Mouse (Mus musculus): ENCODE measurements around the gene Wdtc1. TPM values are rescaled to one million over a fixed set of nuclear protein-coding genes. Genes with fewer than 3 reads are reported as not detected.

Gene Wdtc1
- polyA plus RNA-seq, 1 experiment, result 33.3 TPM

GRCm38 (mm10) chr4:133379046-133379347, 25.7 kb upstream of the Wdtc1 start:
- WGBS, result 87% methylated on average over 5 of the region's 5 CpGs
- H3K36me3 ChIP-seq (ENCODE audit: control insufficient read depth, insufficient read depth, low read length), result no peaks in the 10 kb centered on the region; the same call in 1 of the 2 replicates
- TF ChIP-seq POLR2A (IDR thresholded peaks at IDR 0.05; ENCODE audit: low read depth, low read length) (no peak), CTCF (IDR thresholded peaks at IDR 0.05; ENCODE audit: extremely low read depth, insufficient read depth, insufficient read length, insufficient replicate concordance) (no peak)
- no peak for DNase-seq (ENCODE audit: low read depth in 1 of 2, low spot score in 2 of 2)
- no peak overlapping the region for H3K4me3 ChIP-seq (ENCODE audit: extremely low read depth, insufficient read depth, insufficient read length)
- no peaks in the 10 kb centered on the region for H3K27me3 ChIP-seq (ENCODE audit: control insufficient read depth, insufficient read depth, low read length)
- no peak overlapping the region for H3K27ac ChIP-seq (ENCODE audit: insufficient read depth, low read length)
- H3K4me1 ChIP-seq (ENCODE audit: control insufficient read depth, insufficient read depth, insufficient read length), result peaks cover 2% of the 10 kb centered on the region; the same call in 1 of the 2 replicates

DNA sequence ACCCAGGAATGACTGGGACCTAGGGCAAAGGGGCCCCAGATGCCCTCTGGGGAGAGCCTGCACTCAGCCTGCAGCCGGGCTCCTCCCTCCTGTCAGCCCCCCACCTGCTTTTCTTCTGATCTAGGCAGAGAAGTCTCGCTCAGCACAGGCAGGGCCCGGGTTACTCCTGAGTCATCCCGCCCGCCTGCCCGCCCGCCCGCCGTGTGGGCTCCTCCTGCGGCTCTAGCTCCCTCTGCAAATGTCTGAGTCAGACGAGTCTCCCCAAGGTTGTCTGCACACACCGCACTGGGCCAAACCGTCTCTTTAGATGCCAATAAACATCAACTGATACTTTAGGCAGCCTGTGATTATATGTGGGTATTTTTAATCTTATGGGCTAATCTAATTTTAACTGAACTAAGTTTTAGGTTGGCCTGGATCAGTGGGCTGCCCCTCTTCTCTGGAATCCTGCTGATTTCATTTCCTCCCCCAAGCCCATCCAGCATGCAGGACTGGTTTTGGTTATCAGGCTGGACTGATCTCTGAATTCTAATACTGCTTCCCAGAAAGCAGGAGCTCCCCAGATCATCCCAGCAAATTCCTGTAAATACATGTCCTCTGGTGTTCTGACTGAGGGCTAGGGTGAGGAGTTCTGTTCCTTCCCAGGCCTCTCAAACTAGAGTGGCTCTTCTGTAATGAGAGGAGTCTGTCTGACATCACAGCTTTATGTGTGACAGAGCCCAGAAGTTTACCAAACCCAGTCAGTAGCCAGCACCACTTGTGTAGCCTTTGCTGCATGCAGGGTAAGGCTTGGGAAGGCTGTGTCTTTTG, 25.2 kb upstream of the Wdtc1 start:
- Histone ChIP-seq H3K4me1 (ENCODE audit: control insufficient read depth, insufficient read depth, insufficient read length) (peaks cover 3% of the 10 kb centered on the region; the same call in 1 of the 2 replicates), H3K27me3 (ENCODE audit: control insufficient read depth, insufficient read depth, low read length) (no peaks in the 10 kb centered on the region), H3K27ac (ENCODE audit: insufficient read depth, low read length) (0 out of 2 replicates have a peak overlapping the region, but pooled peaks have one; percentile 3), H3K4me3 (ENCODE audit: extremely low read depth, insufficient read depth, insufficient read length) (no peak overlapping the region), H3K36me3 (ENCODE audit: control insufficient read depth, insufficient read depth, low read length) (no peaks in the 10 kb centered on the region; the same call in 1 of the 2 replicates)
- DNase-seq (ENCODE audit: low read depth in 1 of 2, low spot score in 2 of 2), result no peak
- WGBS, result 38% methylated on average over 13 of the region's 13 CpGs
- TF ChIP-seq CTCF (IDR thresholded peaks at IDR 0.05; ENCODE audit: extremely low read depth, insufficient read depth, insufficient read length, insufficient replicate concordance) (no peak), POLR2A (IDR thresholded peaks at IDR 0.05; ENCODE audit: low read depth, low read length) (no peak)

GRCm38 (mm10) chr4:133375812-133376577, 22.7 kb upstream of the Wdtc1 start:
- Histone ChIP-seq H3K4me1 (ENCODE audit: control insufficient read depth, insufficient read depth, insufficient read length) (peaks cover 17% of the 10 kb centered on the region; the same call in 1 of the 2 replicates), H3K27ac (ENCODE audit: insufficient read depth, low read length) (no peak overlapping the region), H3K36me3 (ENCODE audit: control insufficient read depth, insufficient read depth, low read length) (no peaks in the 10 kb centered on the region; the same call in 1 of the 2 replicates), H3K27me3 (ENCODE audit: control insufficient read depth, insufficient read depth, low read length) (no peaks in the 10 kb centered on the region), H3K4me3 (ENCODE audit: extremely low read depth, insufficient read depth, insufficient read length) (no peak overlapping the region)
- DNase-seq (ENCODE audit: low read depth in 1 of 2, low spot score in 2 of 2), result no peak
- WGBS, result 62% methylated on average over 10 of the region's 10 CpGs
- TF ChIP-seq CTCF (IDR thresholded peaks at IDR 0.05; ENCODE audit: extremely low read depth, insufficient read depth, insufficient read length, insufficient replicate concordance) (no peak), POLR2A (IDR thresholded peaks at IDR 0.05; ENCODE audit: low read depth, low read length) (no peak)

GRCm38 (mm10) chr4:133374011-133374410, 20.7 kb upstream of the Wdtc1 start:
- TF ChIP-seq POLR2A (IDR thresholded peaks at IDR 0.05; ENCODE audit: low read depth, low read length), result no peak
- TF ChIP-seq CTCF (IDR thresholded peaks at IDR 0.05; ENCODE audit: extremely low read depth, insufficient read depth, insufficient read length, insufficient replicate concordance), result no peak
- H3K36me3 ChIP-seq (ENCODE audit: control insufficient read depth, insufficient read depth, low read length), result no peaks in the 10 kb centered on the region
- no peak for DNase-seq (ENCODE audit: low read depth in 1 of 2, low spot score in 2 of 2)
- H3K4me3 ChIP-seq (ENCODE audit: extremely low read depth, insufficient read depth, insufficient read length), result no peak overlapping the region
- H3K27me3 ChIP-seq (ENCODE audit: control insufficient read depth, insufficient read depth, low read length), result no peaks in the 10 kb centered on the region
- WGBS, result 72% methylated on average over 4 of the region's 4 CpGs
- H3K4me1 ChIP-seq (ENCODE audit: control insufficient read depth, insufficient read depth, insufficient read length), result peaks cover 22% of the 10 kb centered on the region
- no peak overlapping the region for H3K27ac ChIP-seq (ENCODE audit: insufficient read depth, low read length)

DNA sequence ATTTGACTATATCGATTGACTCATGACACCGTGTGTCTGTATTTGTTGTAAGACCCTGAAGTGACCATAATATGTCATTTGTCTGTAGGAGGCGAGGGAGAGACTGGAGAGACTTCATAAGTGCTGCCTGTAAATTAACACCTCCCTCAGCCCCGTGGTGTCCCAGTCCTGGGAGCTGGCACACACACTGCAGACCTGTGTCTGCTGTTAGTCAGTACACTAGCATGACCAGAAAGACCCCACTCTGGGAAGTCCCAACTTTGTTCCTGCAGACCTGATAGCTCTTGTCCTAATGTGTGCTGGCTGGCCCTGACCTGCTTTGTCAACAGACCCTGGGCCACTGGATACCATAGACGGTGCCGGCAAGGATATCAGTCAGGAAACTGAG, 19.0 kb upstream of the Wdtc1 start:
- 77% methylated on average over 6 of the region's 6 CpGs for WGBS
- TF ChIP-seq POLR2A (IDR thresholded peaks at IDR 0.05; ENCODE audit: low read depth, low read length) (no peak), CTCF (IDR thresholded peaks at IDR 0.05; ENCODE audit: extremely low read depth, insufficient read depth, insufficient read length, insufficient replicate concordance) (no peak)
- H3K4me1 ChIP-seq (ENCODE audit: control insufficient read depth, insufficient read depth, insufficient read length), result peaks cover 22% of the 10 kb centered on the region
- H3K36me3 ChIP-seq (ENCODE audit: control insufficient read depth, insufficient read depth, low read length), result no peaks in the 10 kb centered on the region
- DNase-seq (ENCODE audit: low read depth in 1 of 2, low spot score in 2 of 2), result no peak
- H3K4me3 ChIP-seq (ENCODE audit: extremely low read depth, insufficient read depth, insufficient read length), result no peak overlapping the region
- no peak overlapping the region for H3K27ac ChIP-seq (ENCODE audit: insufficient read depth, low read length)
- H3K27me3 ChIP-seq (ENCODE audit: control insufficient read depth, insufficient read depth, low read length), result no peaks in the 10 kb centered on the region

- WGBS, result 29% methylated on average over 7 of the region's 7 CpGs
- H3K4me1 ChIP-seq (ENCODE audit: control insufficient read depth, insufficient read depth, insufficient read length), result peaks cover 22% of the 10 kb centered on the region
- no peaks in the 10 kb centered on the region for H3K36me3 ChIP-seq (ENCODE audit: control insufficient read depth, insufficient read depth, low read length)
- DNase-seq (ENCODE audit: low read depth in 1 of 2, low spot score in 2 of 2), result no peak
- no peak overlapping the region for H3K27ac ChIP-seq (ENCODE audit: insufficient read depth, low read length)
- H3K4me3 ChIP-seq (ENCODE audit: extremely low read depth, insufficient read depth, insufficient read length), result peak overlapping the region; percentile 37; the same call in 1 of the 2 replicates
- H3K27me3 ChIP-seq (ENCODE audit: control insufficient read depth, insufficient read depth, low read length), result no peaks in the 10 kb centered on the region
- no peak for TF ChIP-seq POLR2A (IDR thresholded peaks at IDR 0.05; ENCODE audit: low read depth, low read length)
- TF ChIP-seq CTCF (IDR thresholded peaks at IDR 0.05; ENCODE audit: extremely low read depth, insufficient read depth, insufficient read length, insufficient replicate concordance), result no peak
Measured at GRCm38 (mm10) chr4:133371621-133372277, 18.5 kb upstream of the Wdtc1 start.

Measured in spleen, adult 2 months (tissue).